Mouse (Mus musculus): ENCODE data around the gene Nrn1.

Gene Nrn1

DNA sequence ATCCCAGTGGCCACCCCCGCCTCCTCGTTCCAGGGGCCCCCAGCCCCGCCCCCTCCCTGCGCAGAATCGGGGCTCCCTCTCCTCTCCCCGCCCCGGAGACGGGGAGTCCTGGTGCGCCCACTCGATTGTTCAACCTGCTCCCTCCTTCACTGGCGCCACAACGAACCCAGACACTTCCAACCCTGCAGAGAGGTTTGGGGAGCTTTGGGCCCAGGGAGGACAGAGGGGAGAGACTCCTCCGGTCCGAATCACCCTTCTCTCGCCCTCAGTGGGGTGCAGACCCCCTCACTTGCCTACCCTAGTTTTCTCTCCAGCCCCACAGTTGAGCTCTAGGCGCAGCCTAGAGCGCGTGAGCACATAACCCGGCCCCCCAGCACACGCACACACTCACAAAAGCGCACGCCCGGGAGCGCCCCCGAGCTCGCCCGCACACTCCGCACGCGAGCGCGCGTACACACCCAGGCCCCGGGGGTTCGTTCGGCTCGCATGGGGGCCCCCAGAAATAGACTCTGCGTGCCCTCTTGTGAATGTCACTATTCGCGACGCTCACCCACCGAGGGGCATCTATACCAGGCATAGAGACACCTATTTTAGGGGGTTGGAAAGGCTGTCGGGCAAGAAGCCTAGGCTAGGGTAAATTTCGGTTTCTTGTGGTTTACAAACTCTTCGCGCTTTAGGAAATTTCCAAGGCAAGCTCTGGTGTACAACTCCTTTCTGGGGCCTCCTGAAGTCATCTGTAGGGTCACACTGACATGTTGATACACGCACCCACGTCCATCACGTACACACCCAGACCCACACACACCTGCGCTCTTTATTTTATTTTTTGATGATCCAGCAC, at the start of gene Nrn1:
Gene Nrn1, minus strand, starts transcription at position 401 of the 841 bp plus-strand sequence.
- peak; percentile 62 to 65 for DNase-seq (ENCODE audit: low spot score in 2 of 2)

DNA sequence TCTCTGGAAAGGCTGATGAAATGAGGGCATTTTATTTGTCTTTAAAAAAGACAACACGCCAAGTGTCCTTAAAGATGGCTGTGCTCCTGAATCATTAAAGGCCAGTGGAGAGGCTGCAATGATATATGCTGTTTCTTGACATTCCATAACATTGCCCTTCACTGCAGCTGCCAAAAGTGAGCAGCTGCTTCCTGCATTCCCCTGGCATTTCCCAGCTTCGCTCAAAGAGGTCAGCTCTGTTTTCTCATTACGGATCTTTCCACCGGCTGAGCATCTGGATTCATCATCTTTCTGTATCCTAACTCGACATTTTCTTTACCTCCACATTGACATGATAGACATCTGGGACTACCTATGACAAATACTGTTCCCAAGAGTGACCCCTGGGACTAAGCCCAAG, 44.7 kb upstream of the Nrn1 start:
- DNase-seq (ENCODE audit: low spot score in 2 of 2), result no peak

DNA sequence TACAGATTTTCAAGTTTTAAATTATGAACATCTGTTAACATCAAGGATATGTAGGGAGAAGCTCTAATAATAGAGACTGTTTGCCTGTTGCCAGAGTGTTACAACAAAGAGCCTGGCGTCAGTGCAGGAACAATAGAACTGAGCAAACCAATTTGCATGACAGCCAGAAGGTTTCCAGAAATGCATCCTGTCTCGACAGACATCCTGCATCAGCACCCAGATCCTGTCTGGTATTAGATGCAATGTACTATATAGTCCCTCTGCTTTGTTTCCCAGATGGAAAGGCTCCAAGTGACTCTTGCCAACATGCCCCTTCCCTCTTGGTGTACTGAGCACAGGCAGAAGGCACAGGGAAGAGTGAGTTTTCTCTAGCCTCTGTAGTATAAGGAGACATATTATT, 31.9 kb upstream of the Nrn1 start:
- no peak for DNase-seq (ENCODE audit: low spot score in 2 of 2)

DNA sequence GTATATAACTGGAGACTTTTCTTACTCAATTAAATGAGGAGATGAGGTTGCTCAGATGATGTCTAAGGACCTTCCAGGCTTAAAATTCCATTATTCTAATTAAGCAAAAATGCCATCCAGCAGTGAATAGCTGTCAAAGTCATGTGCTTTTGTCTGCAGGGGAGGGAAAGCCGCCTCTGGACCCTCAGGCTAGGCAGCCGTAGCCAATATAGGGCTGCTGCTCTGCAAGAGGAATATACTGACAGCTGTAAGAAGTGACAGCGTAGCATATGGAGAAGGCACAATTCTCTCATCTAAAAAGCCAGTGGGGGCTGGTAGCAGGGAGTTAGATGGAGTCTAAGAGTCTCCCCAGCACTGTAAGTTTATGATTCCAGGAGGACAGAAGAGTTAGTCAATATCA, 16.9 kb upstream of the Nrn1 start:
- DNase-seq (ENCODE audit: low spot score in 2 of 2), result no peak

DNA sequence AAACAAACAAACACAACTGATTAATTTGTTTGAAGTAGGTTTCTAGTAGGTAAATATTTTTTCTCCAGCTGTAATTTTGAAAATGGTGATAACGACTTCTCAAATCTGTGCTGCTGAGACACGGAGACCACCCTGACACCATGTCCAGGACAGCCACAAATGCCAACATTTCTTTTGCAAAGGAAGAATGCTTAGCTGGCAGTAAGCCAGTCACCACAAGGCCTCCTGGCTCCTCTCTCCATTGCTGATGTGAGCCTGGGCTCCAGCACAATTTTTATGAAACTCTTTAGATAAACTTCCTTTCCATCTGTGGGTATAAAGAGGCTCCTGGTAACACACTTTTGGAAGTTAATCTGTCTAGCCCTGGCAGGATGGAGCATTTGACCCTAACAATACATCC, 15.1 kb upstream of the Nrn1 start:
- DNase-seq (ENCODE audit: low spot score in 2 of 2), result no peak

DNA sequence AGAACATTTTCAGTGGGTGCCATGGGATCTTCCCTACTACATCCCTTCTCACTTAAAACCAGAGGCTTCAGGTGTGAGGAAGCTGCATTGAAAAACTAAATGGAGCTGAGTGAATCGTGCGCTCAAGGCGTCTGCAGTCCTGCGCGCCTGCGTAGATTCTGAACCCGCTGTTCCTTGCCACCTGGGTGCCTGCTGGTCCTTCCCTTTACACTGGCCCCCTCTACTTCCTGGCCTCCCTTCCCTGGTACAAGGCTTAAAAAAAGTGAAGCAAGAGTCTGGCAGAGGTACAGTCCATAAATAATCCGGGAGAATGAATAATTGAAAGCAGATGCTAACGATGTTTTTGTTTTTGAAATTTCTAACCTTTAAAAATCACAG, 1.7 kb upstream of the Nrn1 start:
- DNase-seq (ENCODE audit: low spot score in 2 of 2), result peak in 1 of 2 experiments; percentile 37

DNA sequence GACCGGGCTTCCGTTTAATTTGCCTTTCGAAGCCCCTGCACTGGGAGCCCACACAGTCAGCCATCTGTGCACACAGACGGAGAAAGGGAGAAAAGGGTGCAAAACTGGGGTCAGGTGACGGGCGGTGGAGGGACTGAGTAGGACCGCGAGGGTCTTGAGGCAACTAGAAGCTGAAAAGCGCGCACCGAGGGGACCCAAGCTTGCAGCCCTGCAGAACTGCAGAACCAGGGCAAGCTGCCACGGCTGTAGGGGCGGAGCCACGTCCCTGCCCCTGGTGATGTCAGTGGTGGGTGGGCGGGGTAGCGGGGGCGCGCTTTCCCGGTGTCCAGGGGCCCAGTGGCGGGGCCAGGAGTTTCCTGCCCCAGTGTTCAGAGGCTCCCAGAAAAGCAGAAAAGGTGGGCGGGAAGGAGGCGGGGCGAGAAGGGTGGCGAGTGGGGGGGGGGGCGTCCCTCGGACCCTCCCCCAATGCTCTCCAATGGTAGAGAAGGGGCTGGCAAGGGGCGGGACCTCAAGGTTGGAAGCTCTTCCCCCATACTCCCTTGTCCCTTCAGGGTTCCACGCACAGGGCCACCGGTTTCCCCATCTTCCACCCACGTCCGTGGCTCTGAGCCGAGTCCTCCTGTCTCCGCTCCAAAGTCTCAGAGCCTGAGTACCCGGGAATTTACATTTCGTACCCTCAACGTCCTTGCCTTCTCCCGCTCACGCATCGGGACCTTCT, 1.1 kb upstream of the Nrn1 start:
- DNase-seq (ENCODE audit: low spot score in 2 of 2), result peak; percentile 81 to 82

DNA sequence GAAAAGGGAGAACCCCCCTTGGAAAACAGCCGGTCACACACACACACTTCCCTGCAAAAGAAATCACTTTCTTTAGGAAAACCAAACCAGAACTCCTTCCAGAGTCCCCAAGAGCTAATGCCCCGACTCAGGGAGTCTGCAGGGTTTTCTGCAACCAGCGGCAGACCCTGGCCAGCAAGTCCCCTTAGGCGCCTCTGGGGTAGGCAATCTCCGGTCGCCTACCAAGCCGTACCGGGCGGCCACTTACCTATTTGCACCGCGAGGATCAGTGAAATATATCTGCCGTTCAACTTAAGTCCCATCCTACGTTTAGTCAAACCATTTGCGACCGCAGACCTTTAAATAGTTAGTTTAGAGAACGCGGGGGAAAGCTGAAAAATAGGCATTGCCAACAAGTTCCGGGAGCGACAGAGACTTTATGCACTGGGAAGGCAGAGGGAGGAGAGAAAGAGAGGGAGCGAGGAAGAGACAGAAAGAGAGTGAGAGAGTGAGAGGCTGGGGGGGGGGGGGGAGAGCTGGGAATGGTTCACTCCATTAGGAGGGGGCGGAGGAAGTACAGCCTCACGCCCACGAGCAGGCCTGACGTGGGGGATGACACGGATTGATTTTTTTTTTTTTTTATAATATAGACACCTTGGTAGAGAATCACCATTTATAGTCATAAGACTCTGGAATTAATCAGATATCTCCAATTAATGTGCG, 791 bp downstream of the Nrn1 start:
- peak in 1 of 2 experiments; percentile 45 for DNase-seq (ENCODE audit: low spot score in 2 of 2)

DNA sequence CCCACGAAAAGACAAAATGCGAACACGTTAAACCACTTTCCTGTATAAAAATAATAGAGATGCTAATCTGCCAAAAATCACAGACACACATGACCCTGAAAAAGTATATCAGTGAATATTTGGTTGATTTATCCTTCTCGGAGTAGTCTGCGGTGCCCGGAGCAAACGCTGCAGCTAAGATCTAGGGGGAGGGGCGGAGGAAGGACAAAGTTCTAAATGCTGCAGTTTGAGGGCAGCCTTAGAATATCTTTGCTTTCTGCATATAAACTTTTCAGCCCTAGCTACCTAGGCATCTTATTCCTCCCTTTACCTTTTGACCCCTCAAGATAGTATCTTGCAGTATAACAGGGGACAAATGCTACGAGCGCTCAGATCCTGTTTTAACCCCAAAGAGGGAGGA, 1.4 kb downstream of the Nrn1 start:
- no peak for DNase-seq (ENCODE audit: low spot score in 2 of 2)

DNA sequence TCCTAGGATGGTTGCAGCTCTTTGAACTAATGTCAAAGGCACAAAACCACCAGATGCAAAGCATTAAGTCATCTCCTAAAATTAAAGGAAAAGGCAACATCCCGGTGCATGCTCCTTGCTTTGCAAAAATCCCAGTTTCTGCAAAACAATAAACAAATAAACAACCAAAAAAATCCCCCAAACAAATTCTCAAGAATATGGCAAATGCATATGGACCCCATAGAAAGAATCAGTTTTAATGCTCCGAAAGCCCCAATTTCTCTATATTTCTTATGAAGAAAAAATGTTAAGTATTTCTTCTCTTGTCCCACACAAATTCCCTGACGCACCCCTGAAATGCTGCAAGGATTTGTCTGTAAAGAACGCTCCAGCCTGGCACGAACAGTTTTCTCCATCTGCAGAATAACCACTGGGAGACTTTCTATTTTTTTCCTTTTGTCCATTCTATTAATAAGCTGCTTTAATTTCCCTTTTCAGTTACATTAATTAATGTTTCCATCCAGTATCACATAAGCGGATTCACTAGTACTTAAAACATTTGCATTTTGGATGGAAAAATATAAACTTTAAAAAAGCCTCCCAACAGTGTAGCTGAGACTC, 1.9 kb downstream of the Nrn1 start:
- no peak for DNase-seq (ENCODE audit: low spot score in 2 of 2)

DNA sequence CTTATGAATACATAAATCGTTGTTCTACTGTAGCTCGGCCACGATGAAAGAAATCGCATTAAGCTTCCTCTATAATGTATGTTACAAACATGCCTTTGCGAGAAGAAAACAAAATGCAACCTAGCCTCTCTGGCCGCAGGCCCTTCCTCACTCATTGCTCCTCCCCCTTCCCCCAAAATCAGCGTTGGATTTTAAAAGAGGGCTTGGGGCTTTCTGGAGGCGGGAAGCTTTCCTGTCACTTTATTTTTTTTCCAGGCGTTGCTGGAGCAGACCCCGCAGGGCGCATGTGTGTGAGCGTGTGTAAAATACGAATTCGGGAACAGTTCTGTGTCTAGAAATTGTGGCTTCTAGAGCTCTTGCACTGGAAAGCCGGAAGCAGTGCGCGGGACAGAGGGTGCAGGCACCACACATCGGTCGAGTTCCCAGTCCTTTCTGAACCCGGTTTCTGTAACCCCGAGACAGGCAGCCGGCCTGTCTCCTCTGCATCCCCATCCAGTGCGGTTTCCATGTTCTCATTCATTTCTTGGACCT, 2.9 kb downstream of the Nrn1 start:
- DNase-seq (ENCODE audit: low spot score in 2 of 2), result peak; percentile 42 to 50

DNA sequence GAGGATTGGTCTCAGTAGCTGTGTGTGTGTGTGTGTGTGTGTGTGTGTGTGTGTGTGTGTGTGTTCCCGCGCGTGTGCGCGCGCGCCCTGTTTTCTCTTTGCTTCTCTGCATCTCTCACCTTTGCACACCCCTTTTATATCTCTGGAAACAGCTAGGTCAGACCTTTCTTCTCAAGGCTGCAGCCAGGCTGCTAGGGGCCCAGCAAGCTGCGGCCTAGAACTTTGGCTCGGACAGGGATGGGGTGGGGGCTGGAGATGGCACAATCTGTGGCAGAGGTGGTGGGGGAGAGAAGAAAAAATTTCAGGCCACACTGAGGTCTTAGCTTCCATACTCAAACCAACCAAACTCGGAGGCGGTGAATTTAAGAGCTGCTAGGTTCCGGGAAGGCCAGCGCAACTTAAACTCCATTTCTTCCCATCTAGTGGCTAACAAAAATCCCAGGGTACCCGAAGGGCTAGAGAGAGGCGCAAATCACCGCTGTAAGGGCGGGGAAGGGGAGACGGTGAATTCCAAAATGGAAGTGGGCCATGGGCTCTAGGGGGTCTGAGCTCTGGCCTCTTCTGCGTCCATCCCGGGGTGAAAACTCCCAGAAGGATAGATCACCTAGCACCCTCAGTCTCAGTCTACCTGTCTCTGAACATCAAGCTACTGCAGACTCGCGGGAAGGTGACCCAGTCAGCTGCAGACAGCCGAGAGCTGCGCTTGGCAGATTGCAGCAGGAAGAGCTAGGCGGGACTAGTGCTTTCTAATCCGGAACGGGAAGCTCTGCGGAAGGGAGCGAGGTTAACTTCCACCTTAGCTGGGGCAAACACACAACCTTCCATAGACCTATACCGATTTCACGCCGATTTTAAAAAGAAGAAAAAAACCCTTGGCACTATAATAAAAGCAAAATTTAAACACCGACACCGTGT, 3.7 kb downstream of the Nrn1 start:
- DNase-seq (ENCODE audit: low spot score in 2 of 2), result peak; percentile 61 to 62

DNA sequence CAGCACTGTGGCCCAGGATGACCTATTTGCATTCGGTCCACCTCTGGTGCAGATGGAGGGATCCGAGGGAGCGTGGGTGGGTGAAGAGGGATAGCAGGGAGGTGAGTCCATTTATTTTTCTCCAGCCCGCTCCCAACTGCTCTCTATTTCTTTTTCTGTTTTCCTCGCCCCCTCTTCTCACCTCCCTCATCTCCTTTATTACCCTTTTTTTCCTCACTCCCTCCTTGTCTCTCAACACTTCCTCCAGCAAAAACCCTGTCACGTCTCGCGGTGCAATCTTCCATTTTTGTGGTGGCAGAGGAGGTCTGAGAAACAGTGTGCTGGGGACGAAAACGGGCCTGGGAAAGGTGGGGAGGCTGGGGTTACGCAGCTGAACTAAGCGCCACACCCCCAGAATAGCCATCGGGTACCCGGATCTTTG, 4.6 kb downstream of the Nrn1 start:
- no peak for DNase-seq (ENCODE audit: low spot score in 2 of 2)

DNA sequence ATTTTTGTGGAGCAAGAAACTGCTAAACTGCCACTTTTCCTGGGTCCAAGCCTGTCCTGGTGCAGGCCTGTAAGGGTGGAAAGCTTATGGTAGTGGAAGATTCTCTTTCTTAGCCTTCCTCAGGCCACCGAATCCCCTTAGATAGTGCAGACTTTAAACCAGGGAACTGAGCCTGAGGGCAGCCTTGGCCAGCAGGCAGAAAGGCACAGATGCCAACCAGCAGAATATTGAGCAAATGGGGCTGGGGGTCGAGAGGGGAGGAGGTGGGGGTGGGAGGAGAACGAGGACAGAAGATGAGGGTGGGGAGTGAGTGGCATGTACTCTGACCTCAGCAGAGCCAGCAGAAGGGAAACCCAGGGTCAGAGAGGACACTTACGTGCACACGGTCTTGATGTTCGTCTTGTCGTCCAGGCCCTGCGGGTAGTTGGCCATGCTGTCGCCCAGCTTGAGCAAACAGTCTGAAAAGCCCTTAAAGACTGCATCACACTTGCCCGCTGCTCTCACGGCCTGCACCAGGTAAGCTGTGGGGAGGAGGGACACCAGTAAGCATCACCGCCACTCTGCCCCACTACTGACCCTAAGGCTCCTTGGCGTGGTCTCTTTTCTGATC, 5.1 kb downstream of the Nrn1 start:
- DNase-seq (ENCODE audit: low spot score in 2 of 2), result peak in 1 of 2 experiments; percentile 41

DNA sequence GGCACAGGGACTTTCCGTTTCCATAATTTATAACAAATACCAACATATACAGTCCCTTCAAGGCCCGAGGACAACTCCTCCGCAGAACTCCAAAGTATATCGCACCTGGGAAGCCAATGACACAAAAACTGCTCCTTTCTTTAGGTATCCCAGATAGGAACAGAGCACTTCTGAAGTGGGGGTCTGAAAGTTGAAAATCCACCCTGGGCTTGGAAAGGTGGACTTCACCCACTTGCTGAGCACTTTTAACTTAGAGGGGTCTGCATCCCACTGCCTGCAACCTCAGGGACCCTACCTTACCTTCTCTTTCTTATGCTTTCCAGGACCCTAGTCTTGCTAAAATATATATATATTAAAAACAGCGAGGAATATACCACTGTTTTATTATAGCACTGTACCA, 6.4 kb downstream of the Nrn1 start:
- DNase-seq (ENCODE audit: low spot score in 2 of 2), result no peak

DNA sequence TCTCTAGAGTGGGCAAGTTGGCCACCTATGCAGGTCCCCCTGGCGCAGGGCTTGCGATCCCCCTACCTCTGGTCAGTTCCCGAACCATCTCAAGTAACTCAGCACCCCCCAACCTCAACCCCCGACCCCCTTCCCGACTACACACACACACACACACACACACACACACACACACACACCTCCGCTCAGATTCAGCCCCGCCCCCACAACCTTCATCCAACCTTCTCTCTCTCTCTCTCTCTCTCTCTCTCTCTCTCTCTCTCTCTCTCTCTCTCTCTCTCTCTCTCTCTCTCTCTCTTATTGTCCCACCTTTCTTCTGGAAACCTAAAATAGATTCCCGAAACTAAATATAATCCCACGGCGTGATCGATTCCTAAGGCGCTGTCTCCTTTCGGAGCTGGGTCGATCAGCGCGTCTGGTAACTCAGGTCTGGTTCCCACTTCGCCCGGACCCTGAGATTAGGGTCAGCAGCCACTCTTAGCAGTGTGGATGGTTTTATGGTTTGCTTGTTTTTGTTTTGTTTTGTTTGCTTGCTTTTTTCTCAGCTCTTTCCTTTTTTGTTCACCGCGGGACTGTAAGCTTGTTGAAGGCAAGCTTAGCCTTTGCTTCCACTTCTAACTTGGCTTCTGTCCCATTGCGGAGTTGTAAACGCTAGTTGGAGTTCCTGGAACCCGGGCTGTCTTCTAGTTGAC, 7.0 kb downstream of the Nrn1 start:
- no peak for DNase-seq (ENCODE audit: low spot score in 2 of 2)

DNA sequence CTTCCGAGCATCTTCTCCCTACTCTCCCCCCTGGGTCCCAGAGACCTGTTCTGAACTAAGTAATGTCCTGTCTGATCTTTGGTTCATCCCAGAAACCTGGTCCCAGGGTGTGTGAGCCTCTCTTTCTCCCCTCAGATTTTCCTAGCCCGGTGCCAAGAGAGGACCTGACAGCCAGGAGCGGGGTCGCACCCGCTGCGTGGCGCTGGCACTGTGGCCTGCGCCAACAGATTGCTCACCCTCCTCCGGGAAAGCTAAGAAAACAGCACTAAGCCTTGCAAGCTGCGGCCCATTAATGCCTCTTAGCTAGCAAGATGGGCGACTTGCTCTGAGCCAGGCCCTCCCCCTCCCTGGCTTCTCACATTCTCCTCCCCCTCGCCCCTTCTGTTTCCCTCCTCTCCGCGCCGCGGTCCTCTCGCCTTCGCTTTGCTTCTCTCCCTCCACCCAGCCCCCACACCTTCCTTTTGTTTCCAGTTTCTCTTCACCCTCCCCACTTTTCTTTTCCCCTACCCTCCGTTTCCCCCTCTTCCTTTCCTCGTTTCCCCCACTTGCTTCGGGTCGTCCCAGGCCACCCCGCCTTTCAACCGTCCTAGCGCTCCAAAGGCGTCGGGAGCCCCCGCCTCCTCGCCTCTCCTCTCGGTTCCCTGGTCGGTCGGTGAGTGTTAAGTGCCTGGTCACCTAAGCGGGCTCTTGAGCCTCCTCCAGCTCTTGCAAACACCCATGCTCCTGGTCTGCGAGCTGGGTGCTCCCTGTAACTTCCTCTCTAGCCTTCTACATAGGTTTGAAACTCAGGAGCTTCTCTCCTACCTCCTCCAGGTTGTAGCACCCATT, 7.8 kb downstream of the Nrn1 start:
- DNase-seq (ENCODE audit: low spot score in 2 of 2), result peak; percentile 81 to 85

DNA sequence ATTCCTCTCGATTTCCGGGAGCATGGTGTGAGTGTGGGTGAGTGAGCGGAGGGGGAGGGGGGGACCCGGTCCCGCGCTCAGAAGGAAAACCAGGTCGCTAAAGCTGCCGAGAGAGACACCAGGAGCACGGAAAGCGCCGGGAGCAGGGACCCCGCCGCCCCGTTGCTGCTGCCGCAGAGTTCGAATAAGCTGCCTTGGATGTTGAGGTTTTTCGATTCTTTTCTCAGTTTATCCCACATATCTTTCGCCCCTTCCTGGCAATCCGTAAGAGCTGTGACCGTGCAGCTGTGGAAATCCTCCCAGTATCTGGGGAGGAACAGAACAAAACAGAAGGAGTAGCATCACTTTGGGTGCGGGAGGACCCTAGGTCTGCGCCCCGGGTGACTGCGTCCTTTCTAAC, 8.4 kb downstream of the Nrn1 start:
- DNase-seq (ENCODE audit: low spot score in 2 of 2), result peak in 1 of 2 experiments; percentile 47

DNA sequence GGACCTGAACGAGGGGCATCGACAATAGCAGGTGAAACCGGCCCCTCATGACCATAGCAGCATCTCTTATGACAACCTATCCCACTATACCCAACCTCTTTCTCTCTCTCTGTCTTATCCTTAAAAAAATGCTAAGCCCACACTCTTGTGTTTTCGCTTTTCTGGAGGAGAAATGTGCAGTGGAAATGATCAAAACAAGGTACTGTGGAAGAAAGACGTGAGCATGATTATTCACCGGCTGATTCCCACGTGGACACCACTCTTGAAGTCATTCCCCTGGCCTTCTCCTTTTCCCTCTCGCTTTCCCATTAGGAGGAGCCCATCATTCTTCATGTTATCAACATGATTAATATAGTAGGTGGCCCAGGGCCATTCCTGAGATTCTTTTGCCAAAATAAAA, 9.1 kb downstream of the Nrn1 start:
- DNase-seq (ENCODE audit: low spot score in 2 of 2), result no peak

Data from right cerebral cortex, postnatal 10 days (tissue).